Mouse (Mus musculus): ENCODE data around the gene Tapt1. TPM values are rescaled to one million over a fixed set of nuclear protein-coding genes. Genes with fewer than 3 reads are reported as not detected.

The Tapt1 gene
- polyA plus RNA-seq, 1 experiment = 19.9 TPM

DNA sequence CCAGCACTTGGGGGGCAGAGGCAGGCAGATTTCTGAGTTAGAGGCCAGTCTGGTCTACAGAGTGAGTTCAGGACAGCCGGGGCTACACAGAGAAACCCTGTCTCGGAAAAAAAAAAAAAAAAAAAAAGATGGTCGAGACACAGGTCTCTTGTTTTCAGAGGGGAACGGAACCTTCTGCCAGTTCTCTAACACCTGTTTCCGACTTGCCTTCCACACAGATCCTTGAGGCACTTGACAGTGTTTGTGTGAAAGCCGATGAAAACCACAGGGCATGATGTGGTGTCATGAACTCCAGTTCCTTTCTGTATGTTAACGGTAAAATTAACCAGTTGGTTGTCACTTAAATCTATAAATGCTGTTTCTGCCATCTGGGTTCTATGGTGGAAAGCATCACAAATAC, 6.0 kb downstream of the Tapt1 start:
- no peak overlapping the region for H3K4me3 ChIP-seq (ENCODE audit: insufficient read depth, low read length)
- TF ChIP-seq CTCF (IDR thresholded peaks at IDR 0.05; ENCODE audit: low read depth, low read length) (no peak), POLR2A (IDR thresholded peaks at IDR 0.05; ENCODE audit: borderline replicate concordance, low read depth, low read length) (no peak)
- H3K4me1 ChIP-seq (ENCODE audit: control insufficient read depth, insufficient read depth, low read length) = peaks cover 15% of the 10 kb centered on the region
- H3K27ac ChIP-seq (ENCODE audit: insufficient read depth, low read depth, low read length) = no peak overlapping the region

- Histone ChIP-seq H3K4me1 (ENCODE audit: control insufficient read depth, insufficient read depth, low read length) (peaks cover 21% of the 10 kb centered on the region), H3K27ac (ENCODE audit: insufficient read depth, low read depth, low read length) (no peak overlapping the region), H3K4me3 (ENCODE audit: insufficient read depth, low read length) (no peak overlapping the region)
- TF ChIP-seq POLR2A (IDR thresholded peaks at IDR 0.05; ENCODE audit: borderline replicate concordance, low read depth, low read length) = no peak
- no peak for TF ChIP-seq CTCF (IDR thresholded peaks at IDR 0.05; ENCODE audit: low read depth, low read length)
These were observed 6.6 kb downstream of the Tapt1 start for GRCm38 (mm10) chr5:44219871-44220270.

GRCm38 (mm10) chr5:44218483-44218882, 7.9 kb downstream of the Tapt1 start:
- TF ChIP-seq CTCF (IDR thresholded peaks at IDR 0.05; ENCODE audit: low read depth, low read length) = no peak
- no peak for TF ChIP-seq POLR2A (IDR thresholded peaks at IDR 0.05; ENCODE audit: borderline replicate concordance, low read depth, low read length)
- Histone ChIP-seq H3K4me3 (ENCODE audit: insufficient read depth, low read length) (no peak overlapping the region), H3K27ac (ENCODE audit: insufficient read depth, low read depth, low read length) (no peak overlapping the region), H3K4me1 (ENCODE audit: control insufficient read depth, insufficient read depth, low read length) (peaks cover 16% of the 10 kb centered on the region)

- H3K27ac ChIP-seq (ENCODE audit: insufficient read depth, low read depth, low read length) = no peak overlapping the region
- H3K4me3 ChIP-seq (ENCODE audit: insufficient read depth, low read length) = no peak overlapping the region
- TF ChIP-seq CTCF (IDR thresholded peaks at IDR 0.05; ENCODE audit: low read depth, low read length) (no peak), POLR2A (IDR thresholded peaks at IDR 0.05; ENCODE audit: borderline replicate concordance, low read depth, low read length) (no peak)
- H3K4me1 ChIP-seq (ENCODE audit: control insufficient read depth, insufficient read depth, low read length) = peaks cover 13% of the 10 kb centered on the region
These were observed 8.8 kb downstream of the Tapt1 start for GRCm38 (mm10) chr5:44217685-44218041.

DNA sequence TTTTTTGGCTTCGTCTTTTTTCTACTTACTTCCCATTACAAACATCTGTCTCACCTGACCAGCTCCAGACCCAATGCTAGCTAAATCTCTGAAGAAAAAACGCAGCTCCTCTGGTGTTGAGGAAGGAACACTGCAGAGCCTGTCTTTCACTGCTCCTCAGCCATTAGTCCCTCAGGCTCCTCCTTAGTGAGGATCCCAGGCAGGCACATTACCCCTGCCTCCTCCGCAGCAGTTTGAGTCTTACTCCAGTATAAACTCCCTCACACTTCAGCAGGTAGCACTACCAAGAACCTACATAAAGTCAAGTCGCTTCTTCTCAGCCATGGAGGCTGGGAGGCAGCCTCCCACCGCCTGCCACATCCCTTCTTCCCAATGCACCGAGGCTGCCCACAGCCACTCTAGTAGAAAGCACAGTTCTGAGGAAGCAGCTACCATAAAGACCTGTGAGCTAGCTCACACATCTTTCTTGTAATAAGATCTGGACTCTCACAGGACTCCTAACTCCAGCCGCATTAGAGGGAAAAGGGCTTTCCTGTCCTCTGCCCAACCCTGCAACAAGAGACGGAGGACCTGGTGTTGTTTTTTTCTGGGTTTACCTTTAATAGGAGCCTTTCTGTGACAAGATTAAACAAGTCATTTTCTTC, 9.3 kb downstream of the Tapt1 start:
- TF ChIP-seq CTCF (IDR thresholded peaks at IDR 0.05; ENCODE audit: low read depth, low read length) (no peak), POLR2A (IDR thresholded peaks at IDR 0.05; ENCODE audit: borderline replicate concordance, low read depth, low read length) (no peak)
- no peak overlapping the region for H3K27ac ChIP-seq (ENCODE audit: insufficient read depth, low read depth, low read length)
- peaks cover 18% of the 10 kb centered on the region for H3K4me1 ChIP-seq (ENCODE audit: control insufficient read depth, insufficient read depth, low read length)

DNA sequence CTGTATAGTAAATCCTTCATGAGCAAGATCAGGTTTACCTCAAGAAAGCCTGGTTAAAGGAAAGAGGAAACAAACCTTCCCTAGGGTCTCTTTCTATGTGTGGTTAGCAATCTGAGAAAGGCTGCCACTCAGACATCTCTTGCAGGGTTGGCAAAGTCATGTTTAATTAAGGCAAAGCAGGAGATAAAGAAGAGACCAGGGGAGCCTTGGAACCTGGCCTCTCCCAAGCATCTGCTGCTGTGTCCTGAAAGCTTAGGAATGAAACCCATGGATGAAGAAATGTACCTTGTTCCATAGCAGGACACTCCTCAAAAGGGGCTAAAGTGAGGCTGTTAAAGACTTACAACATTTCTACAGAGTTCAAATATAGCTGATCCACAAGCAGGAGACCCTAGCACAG, 11.3 kb downstream of the Tapt1 start:
- Histone ChIP-seq H3K27ac (ENCODE audit: insufficient read depth, low read depth, low read length) (no peak overlapping the region), H3K4me3 (ENCODE audit: insufficient read depth, low read length) (no peak overlapping the region), H3K4me1 (ENCODE audit: control insufficient read depth, insufficient read depth, low read length) (peaks cover 25% of the 10 kb centered on the region)
- TF ChIP-seq CTCF (IDR thresholded peaks at IDR 0.05; ENCODE audit: low read depth, low read length) (no peak), POLR2A (IDR thresholded peaks at IDR 0.05; ENCODE audit: borderline replicate concordance, low read depth, low read length) (no peak)

More for the DNA sequence above, 9.3 kb downstream of the Tapt1 start:
- H3K4me3 ChIP-seq (ENCODE audit: insufficient read depth, low read length) = no peak overlapping the region

GRCm38 (mm10) chr5:44214025-44214424, 12.4 kb downstream of the Tapt1 start:
- Histone ChIP-seq H3K4me1 (ENCODE audit: control insufficient read depth, insufficient read depth, low read length) (peaks cover 25% of the 10 kb centered on the region), H3K4me3 (ENCODE audit: insufficient read depth, low read length) (no peak overlapping the region), H3K27ac (ENCODE audit: insufficient read depth, low read depth, low read length) (no peak overlapping the region)
- no peak for TF ChIP-seq POLR2A (IDR thresholded peaks at IDR 0.05; ENCODE audit: borderline replicate concordance, low read depth, low read length)
- TF ChIP-seq CTCF (IDR thresholded peaks at IDR 0.05; ENCODE audit: low read depth, low read length) = no peak

DNA sequence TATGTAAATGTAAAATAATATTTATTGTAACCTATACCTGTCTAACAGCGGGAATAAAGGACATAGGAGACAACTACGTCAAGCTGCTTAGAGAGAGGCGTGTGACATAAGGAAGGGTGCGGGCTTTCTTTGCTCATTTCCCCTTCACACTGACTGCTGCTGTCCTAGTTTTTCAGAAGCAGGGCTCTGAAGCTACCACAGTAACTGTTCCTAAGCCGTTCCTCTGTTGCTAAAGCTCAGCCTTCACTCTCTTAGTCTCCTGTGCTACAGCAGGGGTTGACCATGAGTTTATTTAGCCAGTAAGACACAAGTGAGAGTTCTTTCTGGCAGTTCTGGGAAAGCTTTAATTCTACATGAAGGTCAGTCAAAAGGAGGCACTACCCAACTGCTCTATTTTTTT, 13.0 kb downstream of the Tapt1 start:
- H3K27ac ChIP-seq (ENCODE audit: insufficient read depth, low read depth, low read length) = no peak overlapping the region
- peaks cover 25% of the 10 kb centered on the region for H3K4me1 ChIP-seq (ENCODE audit: control insufficient read depth, insufficient read depth, low read length)
- TF ChIP-seq POLR2A (IDR thresholded peaks at IDR 0.05; ENCODE audit: borderline replicate concordance, low read depth, low read length) = no peak
- TF ChIP-seq CTCF (IDR thresholded peaks at IDR 0.05; ENCODE audit: low read depth, low read length) = no peak
- no peak overlapping the region for H3K4me3 ChIP-seq (ENCODE audit: insufficient read depth, low read length)

DNA sequence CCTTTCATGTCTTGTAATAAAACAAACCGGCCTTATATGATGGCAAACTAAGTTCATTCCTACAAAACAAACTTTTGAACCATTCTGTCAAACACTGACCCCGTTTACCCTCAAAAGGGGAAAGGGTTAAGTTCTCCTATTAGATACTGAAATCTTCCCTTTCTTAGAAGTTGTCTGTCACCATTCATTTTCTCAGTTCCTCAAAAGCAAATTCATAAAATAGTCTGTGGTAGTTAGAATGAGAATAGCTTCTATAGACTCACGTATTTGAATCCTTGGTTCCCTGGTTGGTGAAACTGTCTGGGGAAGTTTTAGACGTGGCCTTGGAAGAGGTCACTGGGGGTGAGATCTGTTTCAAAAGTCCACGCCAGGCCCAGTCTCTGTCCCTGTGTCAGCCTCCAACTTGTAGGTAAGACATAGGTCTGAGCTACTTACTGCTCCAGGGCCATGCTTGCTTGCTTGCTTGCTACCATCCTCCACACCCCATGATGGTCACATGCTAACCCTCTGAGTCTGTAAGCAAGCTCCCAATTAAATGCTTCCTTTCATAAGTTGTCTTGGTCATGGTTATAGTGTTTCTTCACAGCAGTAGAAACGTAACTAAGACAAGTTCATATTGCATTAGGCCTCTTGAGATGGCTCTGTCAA, 14.5 kb downstream of the Tapt1 start:
- H3K4me3 ChIP-seq (ENCODE audit: insufficient read depth, low read length) = no peak overlapping the region
- peaks cover 23% of the 10 kb centered on the region for H3K4me1 ChIP-seq (ENCODE audit: control insufficient read depth, insufficient read depth, low read length)
- 0 out of 2 replicates have a peak overlapping the region, but pooled peaks have one; percentile 31 for H3K27ac ChIP-seq (ENCODE audit: insufficient read depth, low read depth, low read length)
- TF ChIP-seq CTCF (IDR thresholded peaks at IDR 0.05; ENCODE audit: low read depth, low read length) (no peak), POLR2A (IDR thresholded peaks at IDR 0.05; ENCODE audit: borderline replicate concordance, low read depth, low read length) (no peak)

GRCm38 (mm10) chr5:44207286-44207685, 19.1 kb downstream of the Tapt1 start:
- Histone ChIP-seq H3K27ac (ENCODE audit: insufficient read depth, low read depth, low read length) (no peak overlapping the region), H3K4me1 (ENCODE audit: control insufficient read depth, insufficient read depth, low read length) (peaks cover 9% of the 10 kb centered on the region), H3K4me3 (ENCODE audit: insufficient read depth, low read length) (no peak overlapping the region)
- no peak for TF ChIP-seq CTCF (IDR thresholded peaks at IDR 0.05; ENCODE audit: low read depth, low read length)
- no peak for TF ChIP-seq POLR2A (IDR thresholded peaks at IDR 0.05; ENCODE audit: borderline replicate concordance, low read depth, low read length)

All from bone marrow macrophage, adult 2 months (primary cell).